Mouse (Mus musculus): ENCODE measurements around the gene Slc9a8.

The Slc9a8 gene

GRCm38 (mm10) chr2:167505127-167505526 lies 83.6 kb downstream of the Slc9a8 start:
- intact Hi-C loops (cut with DNase I) = no loop called here

- intact Hi-C loops (cut with DNase I) = no loop called here
Observed at GRCm38 (mm10) chr2:167506546-167507260, 85.2 kb downstream of the Slc9a8 start.

- intact Hi-C loops (cut with DNase I) = no loop called here
Observed at GRCm38 (mm10) chr2:167507719-167508385, 86.3 kb downstream of the Slc9a8 start.

- intact Hi-C loops (cut with DNase I) = no loop called here
Observed at GRCm38 (mm10) chr2:167508569-167508968, 87.1 kb downstream of the Slc9a8 start.

- intact Hi-C loops (cut with DNase I) = no loop called here
Observed at GRCm38 (mm10) chr2:167510485-167510884, 89.0 kb downstream of the Slc9a8 start.

- intact Hi-C loops (cut with DNase I) = no loop called here
Observed at GRCm38 (mm10) chr2:167512365-167512764, 90.9 kb downstream of the Slc9a8 start.

GRCm38 (mm10) chr2:167512970-167513369 lies 91.5 kb downstream of the Slc9a8 start:
- intact Hi-C loops (cut with DNase I) = no loop called here

GRCm38 (mm10) chr2:167514641-167515040 lies 93.1 kb downstream of the Slc9a8 start:
- intact Hi-C loops (cut with DNase I) = no loop called here

- intact Hi-C loops (cut with DNase I) = no loop called here
Observed at GRCm38 (mm10) chr2:167515688-167516087, 94.2 kb downstream of the Slc9a8 start.

- intact Hi-C loops (cut with DNase I) = no loop called here
Observed at GRCm38 (mm10) chr2:167519606-167520252, 98.2 kb downstream of the Slc9a8 start.

Data from adrenal gland (tissue).